Mouse (Mus musculus): ENCODE data around the gene Gpr89.

Gene Gpr89

GRCm38 (mm10) chr3:96904851-96905541 lies at the start of gene Gpr89:
Gene Gpr89 (minus strand): TSS chr3:96905346.
- peak; percentile 94 for DNase-seq

- peak; percentile 47 for DNase-seq
Observed at GRCm38 (mm10) chr3:96953489-96954233, 48.5 kb upstream of the Gpr89 start.

DNA sequence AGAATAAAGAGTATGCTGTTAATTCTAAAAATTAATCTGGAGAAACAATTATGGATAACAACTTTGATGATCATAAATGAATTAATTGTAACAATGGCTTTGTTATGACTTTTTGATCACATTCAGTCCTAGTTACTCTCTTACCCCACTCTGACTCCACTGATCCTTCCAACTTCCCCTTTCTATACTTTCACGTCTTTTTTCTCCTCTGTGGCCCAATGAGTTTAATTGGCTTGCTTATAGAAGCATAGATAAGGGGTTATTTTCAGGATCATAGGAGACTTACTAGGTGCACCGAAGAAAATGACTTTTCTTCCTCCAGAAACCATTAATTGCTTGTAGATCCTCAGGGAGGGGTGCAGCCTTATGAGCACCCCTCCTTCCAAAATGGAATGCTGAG lies 37.6 kb upstream of the Gpr89 start:
- DNase-seq, result no peak

DNA sequence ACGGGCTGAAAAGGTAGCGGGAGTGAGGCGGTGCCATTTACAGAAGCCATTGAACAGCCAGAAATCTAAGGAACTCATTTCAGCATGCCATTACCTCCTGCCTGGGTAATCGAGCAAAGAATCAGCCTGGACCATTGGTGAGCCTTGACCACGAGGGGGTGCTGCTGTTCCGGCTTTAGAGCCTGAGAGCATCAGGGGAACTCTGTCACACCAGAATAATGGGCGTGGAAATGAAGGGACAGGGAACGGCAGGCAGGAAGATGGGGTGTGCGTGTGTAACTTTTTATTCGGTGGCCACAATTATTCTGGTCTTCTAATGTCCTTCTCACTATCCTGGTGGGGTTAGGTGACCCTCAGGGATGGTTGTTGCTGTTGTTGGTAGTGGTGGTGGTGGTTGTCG lies 33.6 kb upstream of the Gpr89 start:
- DNase-seq, result peak; percentile 94

- DNase-seq, result no peak
Observed at GRCm38 (mm10) chr3:96937606-96938005, 32.5 kb upstream of the Gpr89 start.

DNA sequence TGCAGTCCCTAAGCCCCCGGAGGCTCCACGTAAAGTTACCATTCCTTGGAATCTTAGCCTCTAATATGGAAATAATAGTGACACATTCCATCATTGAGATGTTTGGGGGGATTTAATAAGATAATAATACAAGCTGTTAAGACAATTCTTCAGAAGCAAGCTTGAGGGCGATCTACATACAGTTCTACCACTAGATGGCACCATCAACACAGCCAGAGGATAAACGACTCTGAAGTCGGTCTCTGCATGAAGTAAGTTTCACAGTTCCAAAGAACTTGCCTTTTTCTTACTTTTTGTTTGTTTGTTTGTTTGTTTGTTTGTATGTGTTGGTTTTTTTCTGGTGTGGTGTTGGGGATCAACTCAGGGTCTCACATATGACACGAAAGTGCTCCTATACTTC lies 31.1 kb upstream of the Gpr89 start:
- DNase-seq, result peak; percentile 19

- DNase-seq, result no peak
Observed at GRCm38 (mm10) chr3:96931261-96931681, 26.1 kb upstream of the Gpr89 start.

DNA sequence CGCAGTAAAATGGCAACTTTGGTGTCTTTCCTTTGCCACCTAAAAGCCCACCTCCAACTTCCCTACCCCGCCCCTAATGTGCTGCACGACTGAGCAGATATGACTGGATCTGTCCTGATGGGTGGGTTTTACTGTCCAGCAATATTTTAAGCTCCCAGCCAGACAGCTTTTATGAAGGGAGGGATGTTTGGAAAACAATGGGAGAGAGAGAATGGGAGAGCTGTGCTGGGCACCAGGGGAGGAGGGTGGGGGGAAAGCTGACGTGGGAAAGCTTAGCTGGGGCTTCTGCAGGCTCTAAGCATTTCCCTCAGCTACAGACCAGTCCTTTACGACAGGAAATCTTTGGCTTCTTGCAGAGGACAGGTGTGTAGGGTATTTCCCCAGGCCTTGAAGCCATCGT lies 20.8 kb upstream of the Gpr89 start, which contains the start of gene Gja8:
Gene Gja8 (minus strand): TSS at position 101 of the 400 bp plus-strand sequence.
- DNase-seq, result no peak

DNA sequence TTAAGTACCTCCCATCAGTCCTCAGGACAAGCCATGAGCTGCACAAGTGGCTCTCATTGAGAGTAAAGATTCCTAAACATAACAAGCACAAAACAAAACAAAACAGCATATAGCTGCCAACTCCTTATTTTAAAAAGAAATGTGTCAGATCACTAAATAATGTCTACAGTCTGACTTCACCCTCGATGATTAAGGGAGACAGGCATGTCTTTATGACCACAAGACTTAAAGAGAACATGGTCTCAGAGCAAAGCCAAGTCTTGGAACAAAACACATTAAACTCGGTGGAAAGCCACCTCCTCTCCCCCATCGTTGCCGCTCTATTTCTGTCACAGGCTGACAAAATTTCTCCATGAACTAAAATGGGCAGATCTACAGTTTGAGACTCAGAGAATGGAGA lies 19.5 kb upstream of the Gpr89 start:
- DNase-seq, result no peak

GRCm38 (mm10) chr3:96920991-96921390 lies 15.8 kb upstream of the Gpr89 start:
- no peak for DNase-seq

DNA sequence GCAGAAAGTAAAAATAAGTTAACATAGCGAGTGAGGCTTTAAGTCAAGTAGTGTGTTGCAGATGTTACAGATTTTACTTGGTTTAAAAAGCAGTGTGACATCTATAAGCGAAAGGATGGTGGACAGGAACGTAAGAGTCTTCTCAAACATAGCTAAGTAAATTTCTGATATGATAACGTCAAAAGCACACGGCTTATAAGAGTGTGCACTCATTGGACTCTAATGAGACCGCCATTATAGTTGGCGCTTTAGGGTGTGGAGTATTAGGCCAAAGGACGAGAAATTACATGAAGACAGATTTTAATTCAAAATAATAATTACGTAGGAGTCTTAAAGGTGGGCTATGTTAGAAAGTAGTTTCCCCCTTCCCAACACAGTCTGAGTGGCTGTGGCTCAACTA lies 446 bp upstream of the Gpr89 start:
- DNase-seq, result no peak

- DNase-seq, result no peak
Observed at GRCm38 (mm10) chr3:96904393-96904792, 753 bp downstream of the Gpr89 start, which contains the start of gene Gja5. Gene Gja5 (plus strand): TSS chr3:96904693.

- DNase-seq, result no peak
Observed at GRCm38 (mm10) chr3:96902336-96902999, 2.7 kb downstream of the Gpr89 start.

- DNase-seq, result no peak
Observed at GRCm38 (mm10) chr3:96883690-96884089, 21.5 kb downstream of the Gpr89 start.

GRCm38 (mm10) chr3:96882061-96882849 lies 22.9 kb downstream of the Gpr89 start:
- no peak for DNase-seq

DNA sequence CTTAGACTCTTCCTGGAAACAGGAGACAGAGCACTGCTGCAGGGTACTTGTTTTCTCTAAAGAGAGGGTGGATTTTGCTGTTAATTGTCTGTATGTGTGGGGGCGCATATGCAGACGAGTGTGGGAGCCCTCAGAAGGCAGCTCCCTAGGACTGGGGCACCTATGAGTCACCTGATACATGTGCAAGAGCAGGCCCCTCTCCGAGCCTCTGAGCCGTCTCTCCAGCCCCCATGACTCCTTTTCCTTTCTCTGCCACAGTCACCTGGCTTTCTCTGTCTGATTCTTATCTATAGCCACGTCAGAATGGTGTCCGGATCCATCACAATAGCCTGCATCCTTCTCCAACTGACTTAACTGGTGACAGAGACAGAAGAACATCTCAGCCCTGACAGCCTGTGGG lies 23.6 kb downstream of the Gpr89 start:
- DNase-seq, result no peak

- no peak for DNase-seq
Observed at GRCm38 (mm10) chr3:96880385-96880784, 24.8 kb downstream of the Gpr89 start.

GRCm38 (mm10) chr3:96879536-96879935 lies 25.6 kb downstream of the Gpr89 start:
- DNase-seq, result no peak

- no peak for DNase-seq
Observed at GRCm38 (mm10) chr3:96874808-96875571, 30.2 kb downstream of the Gpr89 start.

- DNase-seq, result no peak
Observed at GRCm38 (mm10) chr3:96872501-96872900, 32.6 kb downstream of the Gpr89 start.

- DNase-seq, result no peak
Observed at GRCm38 (mm10) chr3:96871070-96871469, 34.1 kb downstream of the Gpr89 start.

DNA sequence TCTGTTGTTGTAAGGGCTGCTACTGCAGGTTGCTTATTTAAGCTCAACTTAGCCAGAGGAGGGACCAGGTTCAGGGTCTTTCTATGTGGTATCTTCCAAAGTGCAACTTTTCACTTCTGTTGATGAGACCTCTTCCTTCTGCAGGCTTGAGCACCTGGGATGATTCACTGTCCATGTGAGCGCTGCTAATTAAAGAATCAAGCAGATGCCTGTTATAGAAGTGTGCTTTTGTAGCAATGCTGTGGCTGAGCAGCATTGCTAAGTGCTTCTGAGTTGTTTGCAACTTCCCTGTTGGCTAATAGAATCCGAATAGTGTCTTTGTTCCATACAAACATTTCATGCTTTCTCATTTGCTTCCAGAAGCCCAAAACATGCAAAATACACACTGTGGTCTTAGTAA lies 34.9 kb downstream of the Gpr89 start:
- no peak for DNase-seq

All from lung, postnatal 14 days (tissue).